Mouse (Mus musculus) heart, postnatal 0 days (tissue): ENCODE measurements around the gene Nkx1-2.

Experiments used
- CTCF ChIP-seq: IDR thresholded peaks from 2 replicates; pipeline ENCODE4 v1.5.1; 2016; ENCODE audit warnings: antibody characterized with exemption, control low read depth, low read depth
- EP300 ChIP-seq: IDR thresholded peaks from 2 replicates; pipeline ENCODE4 v1.6.1; 2016; ENCODE audit warnings: antibody characterized with exemption, low read depth

GRCm38 (mm10) chr7:132605689-132606088, 6.3 kb upstream of the Nkx1-2 start:
- no peak for TF ChIP-seq CTCF
- no peak for TF ChIP-seq EP300
